Mouse (Mus musculus): ENCODE results near the gene Il25. TPM values are rescaled to one million over a fixed set of nuclear protein-coding genes. Genes with fewer than 3 reads are reported as not detected.
"Not testable (repeated sequence)": the region's sequence is repeated elsewhere in the genome, so short reads cannot be mapped to it uniquely, and the experiment has no call there.

The Il25 gene
- polyA plus RNA-seq, 1 experiment from 2014 or later: not detected

- Histone ChIP-seq H3K27me3 (replicated peaks; ENCODE audit: low read depth, poor library complexity, severe bottlenecking) (peaks cover 10% of the 10 kb centered on the region), H3K4me1 (no peaks in the 10 kb centered on the region), H3K36me3 (replicated peaks) (no peaks in the 10 kb centered on the region), H3K9me3 (no peaks in the 10 kb centered on the region), H3K4me3 (no peak overlapping the region), H3K27ac (replicated peaks) (no peak overlapping the region)
- DNase-seq (ENCODE audit: low spot score): no peak
- 83% methylated on average over 19 of the region's 19 CpGs for WGBS
These were observed 13.6 kb downstream of the Il25 start for GRCm38 (mm10) chr14:54945975-54946704.

GRCm38 (mm10) chr14:54947008-54947407, 14.5 kb downstream of the Il25 start:
- H3K9me3 ChIP-seq; H3K4me1 ChIP-seq; DNase-seq (ENCODE audit: low spot score); H3K4me3 ChIP-seq; H3K27ac ChIP-seq (replicated peaks); H3K36me3 ChIP-seq (replicated peaks): not testable (repeated sequence)
- 87% methylated on average over 11 of the region's 11 CpGs for WGBS
- peaks cover 10% of the 10 kb centered on the region for H3K27me3 ChIP-seq (replicated peaks; ENCODE audit: low read depth, poor library complexity, severe bottlenecking)

GRCm38 (mm10) chr14:54948781-54949180, 16.3 kb downstream of the Il25 start:
- Histone ChIP-seq H3K9me3 (no peaks in the 10 kb centered on the region), H3K27me3 (replicated peaks; ENCODE audit: low read depth, poor library complexity, severe bottlenecking) (peaks cover 10% of the 10 kb centered on the region)
- 87% methylated on average over 9 of the region's 9 CpGs for WGBS

GRCm38 (mm10) chr14:54950493-54950892, 18.0 kb downstream of the Il25 start:
- no peak overlapping the region for H3K4me3 ChIP-seq
- 62% methylated on average over 12 of the region's 12 CpGs for WGBS

More at GRCm38 (mm10) chr14:54948781-54949180, 16.3 kb downstream of the Il25 start:
- no peak for DNase-seq (ENCODE audit: low spot score)
- Histone ChIP-seq H3K27ac (replicated peaks) (no peak overlapping the region), H3K36me3 (replicated peaks) (no peaks in the 10 kb centered on the region), H3K4me1 (no peaks in the 10 kb centered on the region), H3K4me3 (no peak overlapping the region)

GRCm38 (mm10) chr14:54951587-54951986, 19.1 kb downstream of the Il25 start:
- H3K9me3 ChIP-seq: no peaks in the 10 kb centered on the region
- no peak overlapping the region for H3K4me3 ChIP-seq
- no peaks in the 10 kb centered on the region for H3K4me1 ChIP-seq
- no peak overlapping the region for H3K27ac ChIP-seq (replicated peaks)
- no peak for DNase-seq (ENCODE audit: low spot score)
- H3K36me3 ChIP-seq (replicated peaks): no peaks in the 10 kb centered on the region
- H3K27me3 ChIP-seq (replicated peaks; ENCODE audit: low read depth, poor library complexity, severe bottlenecking): peaks cover 10% of the 10 kb centered on the region
- 92% methylated on average over 6 of the region's 6 CpGs for WGBS

More at GRCm38 (mm10) chr14:54950493-54950892, 18.0 kb downstream of the Il25 start:
- no peaks in the 10 kb centered on the region for H3K4me1 ChIP-seq
- no peak overlapping the region for H3K27ac ChIP-seq (replicated peaks)
- no peaks in the 10 kb centered on the region for H3K9me3 ChIP-seq
- peaks cover 10% of the 10 kb centered on the region for H3K27me3 ChIP-seq (replicated peaks; ENCODE audit: low read depth, poor library complexity, severe bottlenecking)
- DNase-seq (ENCODE audit: low spot score): no peak
- no peaks in the 10 kb centered on the region for H3K36me3 ChIP-seq (replicated peaks)

- peaks cover 10% of the 10 kb centered on the region for H3K27me3 ChIP-seq (replicated peaks; ENCODE audit: low read depth, poor library complexity, severe bottlenecking)
- DNase-seq (ENCODE audit: low spot score): no peak
- no peak overlapping the region for H3K27ac ChIP-seq (replicated peaks)
- no peaks in the 10 kb centered on the region for H3K36me3 ChIP-seq (replicated peaks)
- no peaks in the 10 kb centered on the region for H3K9me3 ChIP-seq
- H3K4me3 ChIP-seq: no peak overlapping the region
- no peaks in the 10 kb centered on the region for H3K4me1 ChIP-seq
- 92% methylated on average over 8 of the region's 8 CpGs for WGBS
These were observed 21.2 kb downstream of the Il25 start for GRCm38 (mm10) chr14:54953664-54954206.

GRCm38 (mm10) chr14:54954474-54954873, 22.0 kb downstream of the Il25 start:
- Histone ChIP-seq H3K27ac (replicated peaks) (no peak overlapping the region), H3K4me1 (no peaks in the 10 kb centered on the region), H3K36me3 (replicated peaks) (no peaks in the 10 kb centered on the region), H3K9me3 (no peaks in the 10 kb centered on the region), H3K27me3 (replicated peaks; ENCODE audit: low read depth, poor library complexity, severe bottlenecking) (peaks cover 10% of the 10 kb centered on the region), H3K4me3 (no peak overlapping the region)
- 79% methylated on average over 3 of the region's 3 CpGs for WGBS
- DNase-seq (ENCODE audit: low spot score): no peak

- WGBS: 85% methylated on average over 3 of the region's 3 CpGs
- no peaks in the 10 kb centered on the region for H3K36me3 ChIP-seq (replicated peaks)
These were observed 23.0 kb downstream of the Il25 start for GRCm38 (mm10) chr14:54955481-54955880.

GRCm38 (mm10) chr14:54956533-54956932, 24.0 kb downstream of the Il25 start:
- no peak overlapping the region for H3K27ac ChIP-seq (replicated peaks)
- WGBS: 84% methylated on average over 9 of the region's 9 CpGs
- no peaks in the 10 kb centered on the region for H3K9me3 ChIP-seq
- no peaks in the 10 kb centered on the region for H3K36me3 ChIP-seq (replicated peaks)
- DNase-seq (ENCODE audit: low spot score): no peak
- H3K4me3 ChIP-seq: no peak overlapping the region
- H3K27me3 ChIP-seq (replicated peaks; ENCODE audit: low read depth, poor library complexity, severe bottlenecking): no peaks in the 10 kb centered on the region
- peaks cover 11% of the 10 kb centered on the region for H3K4me1 ChIP-seq

More at GRCm38 (mm10) chr14:54955481-54955880, 23.0 kb downstream of the Il25 start:
- H3K4me3 ChIP-seq: no peak overlapping the region
- no peaks in the 10 kb centered on the region for H3K27me3 ChIP-seq (replicated peaks; ENCODE audit: low read depth, poor library complexity, severe bottlenecking)
- no peaks in the 10 kb centered on the region for H3K9me3 ChIP-seq
- H3K4me1 ChIP-seq: peaks cover 1% of the 10 kb centered on the region
- DNase-seq (ENCODE audit: low spot score): no peak
- no peak overlapping the region for H3K27ac ChIP-seq (replicated peaks)

- WGBS: 84% methylated on average over 4 of the region's 4 CpGs
- H3K4me3 ChIP-seq: no peak overlapping the region
These were observed 26.0 kb downstream of the Il25 start for GRCm38 (mm10) chr14:54958503-54958902.

GRCm38 (mm10) chr14:54959197-54959596, 26.7 kb downstream of the Il25 start:
- DNase-seq (ENCODE audit: low spot score): no peak
- Histone ChIP-seq H3K4me3 (no peak overlapping the region), H3K27ac (replicated peaks) (no peak overlapping the region), H3K36me3 (replicated peaks) (no peaks in the 10 kb centered on the region), H3K9me3 (no peaks in the 10 kb centered on the region), H3K4me1 (peaks cover 11% of the 10 kb centered on the region), H3K27me3 (replicated peaks; ENCODE audit: low read depth, poor library complexity, severe bottlenecking) (no peaks in the 10 kb centered on the region)
- 90% methylated on average over 3 of the region's 3 CpGs for WGBS

More at GRCm38 (mm10) chr14:54958503-54958902, 26.0 kb downstream of the Il25 start:
- H3K27me3 ChIP-seq (replicated peaks; ENCODE audit: low read depth, poor library complexity, severe bottlenecking): no peaks in the 10 kb centered on the region
- H3K36me3 ChIP-seq (replicated peaks): no peaks in the 10 kb centered on the region
- no peak overlapping the region for H3K27ac ChIP-seq (replicated peaks)
- H3K4me1 ChIP-seq: peaks cover 11% of the 10 kb centered on the region
- DNase-seq (ENCODE audit: low spot score): no peak
- no peaks in the 10 kb centered on the region for H3K9me3 ChIP-seq

GRCm38 (mm10) chr14:54959853-54960613, 27.5 kb downstream of the Il25 start:
- not testable (repeated sequence) for H3K27me3 ChIP-seq (replicated peaks; ENCODE audit: low read depth, poor library complexity, severe bottlenecking); H3K4me3 ChIP-seq; H3K36me3 ChIP-seq (replicated peaks); H3K27ac ChIP-seq (replicated peaks); DNase-seq (ENCODE audit: low spot score); H3K9me3 ChIP-seq
- peaks cover 11% of the 10 kb centered on the region for H3K4me1 ChIP-seq
- 93% methylated on average over 12 of the region's 12 CpGs for WGBS

Data from embryonic facial prominence, embryonic 10.5 days (tissue).